Mouse (Mus musculus) liver, adult 2 months (tissue): ENCODE measurements around the gene Echdc1.
"Not testable (repeated sequence)": the region's sequence is repeated elsewhere in the genome, so short reads cannot be mapped to it uniquely, and the experiment has no call there.

Experiments used
- CTCF ChIP-seq: fragments of 200-500 bp; IDR thresholded peaks from 2 replicates; pipeline ENCODE4 v1.5.1; 2011; ENCODE audit warnings: low read depth, low read length, control low read depth
- POLR2A ChIP-seq: fragments of 200-500 bp; IDR thresholded peaks from 2 replicates; pipeline ENCODE4 v1.6.1; 2011; ENCODE audit warnings: low read length, control low read depth; ENCODE audit not compliant: insufficient read depth; ENCODE audit errors: extremely low read depth

DNA sequence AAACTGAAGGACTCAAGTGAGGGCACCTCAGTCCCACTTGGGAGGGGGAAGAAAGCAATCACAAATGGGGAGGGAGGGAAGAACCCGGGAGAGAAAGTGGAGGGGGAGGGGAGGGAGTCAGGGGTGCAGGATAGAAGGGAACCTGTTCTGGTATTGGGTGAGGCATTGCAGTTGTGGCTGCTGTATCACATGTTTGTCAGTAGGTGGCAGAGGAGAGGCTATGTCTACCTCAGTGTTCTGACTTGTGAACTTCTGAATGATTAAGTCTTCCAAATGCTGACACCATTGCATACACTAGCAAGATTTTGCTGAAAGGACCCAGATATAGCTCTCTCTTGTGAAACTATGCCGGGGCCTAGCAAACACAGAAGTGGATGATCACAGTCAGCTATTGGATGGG is 81.9 kb downstream of the Echdc1 start:
- not testable (repeated sequence) for TF ChIP-seq POLR2A, CTCF
